Mouse (Mus musculus): ENCODE measurements at regions not wholly inside any gene's neighbourhood (a gene's known extent, or its start where the extent isn't known, plus 50 kb on each side); places are given as distances from the start of the nearest gene placed in this dataset.
A peak's percentile ranks its signal among the peaks of the same experiment; 100 is the strongest.

- 90% methylated on average over 4 of the region's 4 CpGs for WGBS
- ATAC-seq (replicated peaks): no peak
- H3K27me3 ChIP-seq: no peaks in the 10 kb centered on the region
These were observed 602.1 kb downstream of the Ebf1 start for GRCm38 (mm10) chr11:45219239-45219638.

GRCm38 (mm10) chr11:45222021-45222420, 604.9 kb downstream of the Ebf1 start:
- Histone ChIP-seq H3K9ac (replicated peaks) (no peak overlapping the region), H3K9me3 (no peaks in the 10 kb centered on the region), H3K4me1 (0 out of 2 replicates have a peak, but pooled peaks cover 8% of the 10 kb centered on the region), H3K27me3 (no peaks in the 10 kb centered on the region), H3K36me3 (no peaks in the 10 kb centered on the region), H3K4me2 (replicated peaks) (no peak overlapping the region), H3K4me3 (no peak overlapping the region), H3K27ac (replicated peaks) (no peak overlapping the region)
- WGBS: 56% methylated on average over 3 of the region's 3 CpGs
- ATAC-seq (replicated peaks): peak; percentile 46; the same call in 1 of the 2 replicates

More at GRCm38 (mm10) chr11:45219239-45219638, 602.1 kb downstream of the Ebf1 start:
- Histone ChIP-seq H3K4me2 (replicated peaks) (no peak overlapping the region), H3K4me3 (no peak overlapping the region), H3K27ac (replicated peaks) (no peak overlapping the region), H3K9me3 (no peaks in the 10 kb centered on the region), H3K4me1 (0 out of 2 replicates have a peak, but pooled peaks cover 8% of the 10 kb centered on the region), H3K36me3 (no peaks in the 10 kb centered on the region), H3K9ac (replicated peaks) (no peak overlapping the region)

GRCm38 (mm10) chr11:45235476-45236412, 616.1 kb upstream of the Clint1 start:
- Histone ChIP-seq H3K4me1 (no peaks in the 10 kb centered on the region), H3K27me3 (no peaks in the 10 kb centered on the region), H3K4me2 (replicated peaks) (no peak overlapping the region), H3K9me3 (no peaks in the 10 kb centered on the region), H3K27ac (replicated peaks) (no peak overlapping the region), H3K4me3 (no peak overlapping the region), H3K9ac (replicated peaks) (no peak overlapping the region), H3K36me3 (no peaks in the 10 kb centered on the region)
- 90% methylated on average over 6 of the region's 6 CpGs for WGBS
- ATAC-seq (replicated peaks): no peak

GRCm38 (mm10) chr11:45237056-45237455, 614.8 kb upstream of the Clint1 start:
- Histone ChIP-seq H3K4me2 (replicated peaks) (no peak overlapping the region), H3K27ac (replicated peaks) (no peak overlapping the region), H3K27me3 (no peaks in the 10 kb centered on the region), H3K9me3 (no peaks in the 10 kb centered on the region), H3K9ac (replicated peaks) (no peak overlapping the region), H3K4me1 (no peaks in the 10 kb centered on the region), H3K4me3 (no peak overlapping the region), H3K36me3 (no peaks in the 10 kb centered on the region)
- no peak for ATAC-seq (replicated peaks)
- WGBS: 77% methylated on average over 4 of the region's 4 CpGs

GRCm38 (mm10) chr11:45239044-45239443, 612.8 kb upstream of the Clint1 start:
- Histone ChIP-seq H3K36me3 (no peaks in the 10 kb centered on the region), H3K4me1 (no peaks in the 10 kb centered on the region), H3K27me3 (no peaks in the 10 kb centered on the region), H3K4me3 (no peak overlapping the region), H3K27ac (replicated peaks) (no peak overlapping the region), H3K9me3 (no peaks in the 10 kb centered on the region), H3K9ac (replicated peaks) (no peak overlapping the region), H3K4me2 (replicated peaks) (no peak overlapping the region)
- 53% methylated on average over 5 of the region's 5 CpGs for whole genome bisulfite sequencing
- ATAC-seq (replicated peaks): no peak

GRCm38 (mm10) chr11:45240419-45240818, 611.4 kb upstream of the Clint1 start:
- 68% methylated on average over 3 of the region's 3 CpGs for WGBS
- no peaks in the 10 kb centered on the region for H3K9me3 ChIP-seq
- no peaks in the 10 kb centered on the region for H3K27me3 ChIP-seq
- ATAC-seq (replicated peaks): no peak
- H3K4me3 ChIP-seq: no peak overlapping the region
- no peaks in the 10 kb centered on the region for H3K36me3 ChIP-seq
- no peak overlapping the region for H3K4me2 ChIP-seq (replicated peaks)
- H3K27ac ChIP-seq (replicated peaks): no peak overlapping the region
- H3K9ac ChIP-seq (replicated peaks): no peak overlapping the region
- no peaks in the 10 kb centered on the region for H3K4me1 ChIP-seq

GRCm38 (mm10) chr11:45241671-45242070, 610.2 kb upstream of the Clint1 start:
- Histone ChIP-seq H3K9ac (replicated peaks) (no peak overlapping the region), H3K4me2 (replicated peaks) (no peak overlapping the region), H3K36me3 (no peaks in the 10 kb centered on the region), H3K9me3 (no peaks in the 10 kb centered on the region), H3K27me3 (no peaks in the 10 kb centered on the region), H3K4me3 (no peak overlapping the region), H3K27ac (replicated peaks) (no peak overlapping the region), H3K4me1 (no peaks in the 10 kb centered on the region)
- no peak for ATAC-seq (replicated peaks)
- WGBS: 79% methylated on average over 10 of the region's 10 CpGs

GRCm38 (mm10) chr11:45244796-45245195, 607.1 kb upstream of the Clint1 start:
- Histone ChIP-seq H3K4me3 (no peak overlapping the region), H3K27ac (replicated peaks) (no peak overlapping the region), H3K27me3 (no peaks in the 10 kb centered on the region), H3K4me1 (no peaks in the 10 kb centered on the region), H3K4me2 (replicated peaks) (no peak overlapping the region), H3K36me3 (no peaks in the 10 kb centered on the region), H3K9me3 (no peaks in the 10 kb centered on the region), H3K9ac (replicated peaks) (no peak overlapping the region)
- ATAC-seq (replicated peaks): no peak
- 92% methylated on average over 2 of the region's 2 CpGs for WGBS

- no peak overlapping the region for H3K4me2 ChIP-seq (replicated peaks)
- no peaks in the 10 kb centered on the region for H3K36me3 ChIP-seq
- no peak for ATAC-seq (replicated peaks)
- H3K4me3 ChIP-seq: no peak overlapping the region
- H3K27me3 ChIP-seq: no peaks in the 10 kb centered on the region
- no peaks in the 10 kb centered on the region for H3K4me1 ChIP-seq
- H3K9ac ChIP-seq (replicated peaks): no peak overlapping the region
- H3K9me3 ChIP-seq: no peaks in the 10 kb centered on the region
- no peak overlapping the region for H3K27ac ChIP-seq (replicated peaks)
These were observed 595.8 kb upstream of the Clint1 start for GRCm38 (mm10) chr11:45256019-45256418.

GRCm38 (mm10) chr11:45262198-45262597, 589.7 kb upstream of the Clint1 start:
- Histone ChIP-seq H3K9me3 (no peaks in the 10 kb centered on the region), H3K4me3 (no peak overlapping the region), H3K27ac (replicated peaks) (no peak overlapping the region), H3K4me2 (replicated peaks) (no peak overlapping the region), H3K4me1 (no peaks in the 10 kb centered on the region; the same call in 1 of the 2 replicates), H3K36me3 (no peaks in the 10 kb centered on the region), H3K27me3 (no peaks in the 10 kb centered on the region), H3K9ac (replicated peaks) (no peak overlapping the region)
- ATAC-seq (replicated peaks): no peak
- WGBS: 85% methylated on average over 7 of the region's 7 CpGs

GRCm38 (mm10) chr11:45264001-45264400, 587.9 kb upstream of the Clint1 start:
- Histone ChIP-seq H3K27me3 (no peaks in the 10 kb centered on the region), H3K4me3 (no peak overlapping the region), H3K9ac (replicated peaks) (no peak overlapping the region), H3K4me2 (replicated peaks) (no peak overlapping the region), H3K9me3 (no peaks in the 10 kb centered on the region), H3K36me3 (no peaks in the 10 kb centered on the region), H3K27ac (replicated peaks) (no peak overlapping the region), H3K4me1 (no peaks in the 10 kb centered on the region; the same call in 1 of the 2 replicates)
- 47% methylated on average over 3 of the region's 3 CpGs for WGBS
- no peak for ATAC-seq (replicated peaks)

- no peak for ATAC-seq (replicated peaks)
- H3K27ac ChIP-seq (replicated peaks): no peak overlapping the region
- no peaks in the 10 kb centered on the region; the same call in 1 of the 2 replicates for H3K4me1 ChIP-seq
- no peak overlapping the region for H3K9ac ChIP-seq (replicated peaks)
- WGBS: 75% methylated on average over 17 of the region's 17 CpGs
- no peak overlapping the region for H3K4me2 ChIP-seq (replicated peaks)
- no peak overlapping the region for H3K4me3 ChIP-seq
- no peaks in the 10 kb centered on the region for H3K9me3 ChIP-seq
- no peaks in the 10 kb centered on the region for H3K27me3 ChIP-seq
- no peaks in the 10 kb centered on the region for H3K36me3 ChIP-seq
These were observed 586.5 kb upstream of the Clint1 start for GRCm38 (mm10) chr11:45265171-45265988.

Measured in forebrain, embryonic 15.5 days (tissue).